Mouse (Mus musculus): ENCODE measurements around the gene Vmn1r21.
"Not testable (repeated sequence)": the region's sequence is repeated elsewhere in the genome, so short reads cannot be mapped to it uniquely, and the experiment has no call there.

Gene Vmn1r21

DNA sequence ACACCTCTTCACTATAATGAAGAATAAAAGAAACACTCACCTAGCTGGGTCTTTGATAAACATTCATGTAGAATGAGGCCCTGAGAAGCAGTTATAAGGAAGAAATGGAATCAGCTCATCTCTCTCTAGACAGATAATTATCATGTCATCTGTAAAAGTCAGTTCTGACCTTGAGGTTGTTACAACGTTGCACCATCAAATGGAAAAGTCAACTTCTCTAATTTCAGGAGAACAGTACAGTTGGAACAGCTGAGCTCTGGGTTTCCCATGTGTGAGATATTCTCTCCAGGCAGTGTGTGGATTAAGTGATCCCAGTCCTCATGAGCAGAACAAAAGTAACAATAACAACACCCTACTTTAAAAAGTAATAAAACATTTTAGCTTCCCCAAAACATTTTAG is at the start of gene Vmn1r21:
Gene Vmn1r21 (minus strand): TSS at position 58 of the 400 bp plus-strand sequence.
- DNase-seq (ENCODE audit: low read depth, low spot score), result no peak

DNA sequence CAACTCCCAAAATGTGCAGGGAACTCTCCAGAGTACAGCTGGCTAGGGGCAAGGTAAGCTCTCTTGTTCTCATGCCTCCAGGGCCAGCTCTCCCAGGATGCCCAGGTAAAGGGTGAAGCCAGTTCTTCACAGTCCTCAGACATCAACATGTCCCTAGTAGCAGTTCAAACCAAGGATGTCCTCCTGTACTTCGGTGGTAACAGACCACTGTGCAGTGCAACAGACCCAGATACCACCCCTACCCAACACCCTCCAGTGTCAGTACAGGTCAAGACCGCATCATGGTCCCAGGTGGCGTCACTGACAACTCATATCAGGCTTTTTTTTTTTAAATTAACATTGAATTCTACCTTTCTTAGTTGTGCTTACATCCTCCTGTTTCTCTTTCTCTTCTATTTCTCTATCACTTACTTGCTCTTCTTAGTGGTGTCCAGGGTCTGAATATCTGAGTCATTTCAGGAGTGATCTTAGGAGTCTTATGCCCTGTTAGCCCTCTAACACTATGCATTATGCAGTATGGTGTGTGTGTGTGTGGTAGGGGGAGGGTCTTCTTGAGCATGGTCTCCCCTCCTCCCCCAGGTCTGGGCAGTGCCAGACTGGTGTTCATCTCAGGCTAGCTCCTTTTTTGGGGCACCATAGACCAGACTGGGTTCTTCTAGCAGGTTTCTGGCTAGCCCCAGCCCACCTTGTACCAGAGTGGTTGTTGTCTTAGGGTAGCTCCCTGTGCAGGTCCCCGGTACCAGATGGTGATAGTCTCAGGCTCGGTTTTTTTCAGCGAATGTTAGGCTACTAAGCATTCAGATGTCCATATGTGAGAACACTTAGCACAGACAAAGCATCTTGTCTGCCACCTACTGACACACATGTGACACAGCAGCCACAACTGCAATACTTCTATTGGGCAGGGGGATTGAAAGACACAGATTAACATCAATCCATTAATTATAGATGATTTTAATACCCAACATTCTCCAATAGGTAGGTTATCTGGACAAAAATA is 9.2 kb upstream of the Vmn1r21 start:
- peak; percentile 58 for DNase-seq (ENCODE audit: low read depth, low spot score)

DNA sequence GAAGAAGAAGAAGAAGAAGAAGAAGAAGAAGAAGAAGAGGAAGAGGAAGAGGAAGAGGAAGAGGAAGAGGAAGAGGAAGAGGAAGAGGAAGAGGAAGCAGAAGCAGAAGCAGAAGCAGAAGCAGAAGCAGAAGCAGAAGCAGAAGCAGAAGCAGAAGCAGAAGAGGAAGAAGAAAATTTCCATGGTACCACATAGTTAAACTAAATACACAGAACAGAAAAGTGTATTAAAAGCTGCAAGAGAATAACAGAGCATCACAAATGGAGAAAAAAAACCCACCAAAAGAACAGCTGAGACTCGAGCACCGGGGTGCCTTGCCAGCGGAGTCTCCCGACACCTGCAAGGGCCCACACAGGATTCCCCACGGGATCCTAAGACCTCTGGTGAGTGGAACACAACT is 1.0 kb upstream of the Vmn1r21 start:
- not testable (repeated sequence) for DNase-seq (ENCODE audit: low read depth, low spot score)

DNA sequence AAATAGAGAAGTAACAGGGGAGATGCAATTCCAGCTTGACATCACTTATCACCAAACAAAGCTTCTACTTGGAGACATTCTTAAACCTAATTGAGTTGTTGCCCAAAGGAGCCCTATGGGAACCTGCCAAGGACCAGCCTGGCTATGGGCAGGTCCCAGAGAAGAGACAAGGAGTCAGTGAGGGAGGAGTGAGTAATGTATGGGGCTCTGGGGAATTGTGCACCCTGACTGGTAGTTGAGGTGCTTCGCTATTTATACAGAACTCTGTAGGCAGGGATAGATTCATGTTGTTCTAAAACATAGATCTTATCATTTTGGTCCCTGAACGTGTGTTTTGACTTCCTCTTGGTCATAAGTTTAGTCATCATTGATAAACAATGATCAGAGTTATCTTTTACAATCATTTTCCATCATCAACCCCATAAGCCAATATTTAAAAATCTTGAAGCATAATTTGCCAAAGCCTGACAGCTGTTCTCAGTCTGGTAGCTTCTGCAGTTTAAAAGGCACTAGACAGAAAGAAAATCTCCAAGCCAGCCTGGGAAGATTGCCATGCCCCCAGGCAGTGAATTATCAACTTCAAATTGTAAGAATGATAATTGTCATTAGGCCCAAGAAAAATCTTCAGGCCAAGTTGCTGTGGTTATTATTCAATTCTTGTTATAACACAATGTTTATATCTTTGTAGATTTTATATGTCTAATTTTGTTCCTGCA is 10.3 kb downstream of the Vmn1r21 start:
- DNase-seq (ENCODE audit: low read depth, low spot score), result no peak

DNA sequence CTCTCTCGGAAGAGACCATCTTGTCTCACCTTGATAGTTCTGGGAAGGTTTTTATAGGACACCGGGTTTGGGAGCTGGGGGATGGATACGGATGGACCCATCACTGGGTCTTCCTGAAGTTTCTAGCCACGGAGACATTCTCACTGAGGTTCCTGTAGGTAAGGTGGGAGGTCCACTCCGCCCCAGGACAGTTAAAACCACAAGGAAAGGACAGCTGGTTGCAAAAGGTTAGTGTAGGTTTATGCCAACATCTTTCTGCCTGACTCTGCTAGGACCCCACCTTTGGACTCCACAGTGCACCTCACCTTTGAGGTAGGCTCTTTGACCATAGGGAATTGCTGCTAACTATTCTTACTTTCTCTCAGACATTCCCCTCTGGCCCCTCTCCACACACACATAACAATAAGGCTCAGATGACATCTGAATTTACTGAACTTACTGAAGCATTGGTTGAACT is 24.9 kb downstream of the Vmn1r21 start:
- no peak for DNase-seq (ENCODE audit: low read depth, low spot score)

DNA sequence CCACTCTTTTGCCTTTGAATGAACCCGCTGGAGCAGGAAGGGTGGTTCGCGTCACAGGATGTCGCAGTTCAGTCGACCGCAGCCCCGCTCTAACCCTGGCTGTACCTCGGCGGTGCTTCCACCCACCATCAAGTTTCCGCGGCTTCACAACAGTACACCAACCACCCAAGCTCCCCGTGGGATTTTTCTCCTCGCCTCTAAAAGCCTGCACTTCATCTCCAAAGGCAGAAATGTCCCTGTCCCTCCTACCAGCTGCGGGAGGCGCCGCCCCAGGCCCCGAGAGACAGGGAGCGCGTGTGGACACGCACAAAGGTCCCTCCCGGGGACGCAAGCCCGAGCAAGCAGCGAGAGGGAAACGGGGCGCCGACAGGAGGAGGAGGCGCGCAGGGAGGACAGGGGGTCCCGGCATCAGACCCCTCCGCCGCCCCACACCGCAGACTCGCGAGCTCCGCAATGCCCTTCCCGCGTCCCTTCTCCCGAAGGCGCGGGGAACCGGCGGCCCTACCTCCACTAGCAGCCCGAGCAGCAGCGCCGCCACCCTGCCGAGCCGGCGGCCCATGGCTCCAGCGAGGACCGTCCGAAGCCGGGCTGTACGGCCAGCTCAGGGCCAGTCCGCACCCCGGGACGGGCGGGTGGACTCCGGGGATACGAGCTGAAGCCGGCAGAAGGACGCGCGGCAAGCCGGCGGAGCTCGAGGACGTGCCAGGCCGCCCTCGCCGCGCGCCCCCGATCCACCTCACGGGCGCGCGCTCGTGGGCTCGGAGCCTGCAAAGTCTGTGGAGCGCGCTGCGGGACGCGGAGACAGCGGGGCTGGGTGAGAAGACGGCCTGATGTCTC is 25.5 kb downstream of the Vmn1r21 start, which contains the start of gene Vopp1:
Gene Vopp1 (minus strand): TSS at position 738 of the 837 bp plus-strand sequence.
- DNase-seq (ENCODE audit: low read depth, low spot score), result peak; percentile 41

DNA sequence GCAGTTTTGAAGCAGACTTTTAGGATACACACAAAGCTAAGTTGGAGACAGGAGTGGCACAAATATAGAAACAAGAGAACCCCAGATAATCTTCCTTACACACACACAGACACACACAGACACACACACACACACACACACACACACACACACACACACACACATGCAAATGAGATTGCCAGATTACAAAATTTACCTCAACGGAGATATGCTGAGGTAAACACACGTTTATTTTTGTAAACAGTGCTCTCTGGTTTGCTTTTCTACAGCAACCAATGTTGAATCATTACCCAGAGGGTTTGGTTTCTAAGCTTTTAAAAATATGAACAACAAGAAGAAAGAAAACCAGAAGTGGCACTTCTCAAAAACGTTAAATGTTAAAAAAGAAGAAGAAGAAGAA is 26.7 kb downstream of the Vmn1r21 start:
- DNase-seq (ENCODE audit: low read depth, low spot score), result no peak

DNA sequence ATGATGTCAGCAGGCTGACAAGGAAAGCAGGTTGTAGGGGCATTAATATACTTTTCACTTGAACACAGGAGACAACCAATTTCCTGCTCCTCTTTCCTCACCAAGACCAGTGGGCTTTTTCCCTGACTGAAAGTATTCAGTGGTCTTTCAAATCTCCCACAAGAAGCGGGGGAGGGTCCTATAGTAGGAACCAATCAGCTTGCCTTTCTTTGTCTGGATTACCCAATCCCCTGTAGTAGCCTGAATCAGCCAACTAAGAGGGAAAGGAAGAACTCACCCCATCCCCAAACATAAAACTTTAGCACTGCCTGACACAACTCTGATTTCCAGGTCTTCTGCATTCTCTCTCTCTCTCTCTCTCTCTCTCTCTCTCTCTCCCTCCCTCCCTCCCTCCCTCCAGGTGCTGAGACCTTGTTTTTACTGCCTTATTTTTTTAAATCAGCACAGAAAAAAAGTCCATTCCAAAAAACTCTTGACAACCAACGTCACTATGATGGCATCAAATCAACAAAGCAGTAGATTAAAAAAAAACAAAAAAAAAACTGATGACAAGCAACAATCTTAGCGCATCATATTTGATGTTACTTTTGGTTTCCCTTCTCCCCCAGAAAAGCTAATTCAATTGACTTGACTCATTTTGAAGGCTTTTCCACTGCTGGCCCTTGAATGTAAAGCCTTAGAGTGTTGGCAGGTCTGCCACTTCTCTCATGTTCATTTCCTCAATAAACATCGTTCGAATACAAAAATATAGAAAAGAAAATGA is 27.3 kb downstream of the Vmn1r21 start:
- DNase-seq (ENCODE audit: low read depth, low spot score), result no peak

DNA sequence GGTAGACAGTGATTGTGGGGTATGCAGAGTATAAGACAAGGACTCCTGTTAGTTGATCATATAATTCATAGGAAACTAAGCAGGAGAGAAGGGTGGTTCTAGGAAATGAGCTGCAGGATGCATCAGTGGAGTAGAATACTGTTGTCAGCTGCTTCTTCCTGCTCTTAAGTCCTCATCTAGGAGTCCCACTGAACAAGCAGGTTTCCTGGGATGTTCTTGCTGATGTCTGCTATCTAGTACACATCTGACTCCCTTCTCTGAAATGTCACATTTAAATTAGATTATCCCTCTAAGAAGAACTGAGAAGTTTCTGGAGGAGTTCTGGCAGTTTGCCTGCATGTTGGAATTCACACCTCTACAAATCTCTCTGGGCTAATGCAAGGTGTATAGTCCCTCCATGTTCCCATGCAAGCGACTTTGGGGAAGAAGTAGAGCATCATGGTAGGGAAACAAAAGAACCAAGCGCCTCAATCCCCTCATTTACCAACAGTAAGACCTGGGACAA is 35.7 kb downstream of the Vmn1r21 start:
- DNase-seq (ENCODE audit: low read depth, low spot score), result no peak

DNA sequence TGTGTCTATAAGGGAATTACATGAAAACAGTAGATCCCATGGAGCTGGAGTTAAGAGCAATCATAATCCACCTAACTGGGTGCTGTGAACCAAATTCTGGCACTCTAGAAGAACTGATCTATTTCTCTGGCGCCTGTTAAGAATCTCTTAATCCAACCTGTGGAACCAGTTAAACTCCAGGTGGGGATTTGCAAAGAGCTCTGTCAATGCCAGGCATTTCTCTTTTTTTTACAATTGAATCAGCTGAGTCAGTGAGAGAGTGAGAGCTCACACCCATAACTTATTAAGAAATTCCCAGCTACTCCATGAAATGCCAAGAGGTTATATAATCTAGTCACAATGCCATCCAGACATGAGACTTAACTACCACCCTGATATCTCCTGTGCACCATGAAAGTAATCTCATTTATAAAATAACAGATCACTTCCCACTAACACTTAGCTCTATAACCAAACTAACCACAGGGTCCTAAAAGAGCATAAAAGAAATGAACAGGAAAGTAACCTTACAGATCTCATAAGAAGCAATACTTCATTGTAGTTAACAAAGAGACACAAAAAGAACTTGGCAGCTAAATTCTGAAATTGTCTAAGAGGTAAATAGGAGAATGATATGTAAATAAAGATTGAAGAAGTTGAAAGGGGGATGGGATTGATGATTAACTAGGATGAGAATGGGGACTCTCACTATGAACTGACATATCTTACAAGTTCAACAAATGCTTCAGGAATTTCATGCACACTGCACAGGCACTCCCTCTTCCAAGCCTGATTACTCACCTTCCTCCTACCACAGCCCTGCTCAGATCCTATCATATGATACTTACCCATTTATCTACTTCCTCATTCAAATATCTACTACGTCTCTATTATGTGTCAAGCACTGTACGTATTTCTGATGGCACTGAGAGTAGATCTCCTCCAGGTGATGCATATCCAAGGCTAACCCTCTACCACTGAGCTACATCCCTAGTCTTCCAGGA is 38.1 kb downstream of the Vmn1r21 start:
- no peak for DNase-seq (ENCODE audit: low read depth, low spot score)

DNA sequence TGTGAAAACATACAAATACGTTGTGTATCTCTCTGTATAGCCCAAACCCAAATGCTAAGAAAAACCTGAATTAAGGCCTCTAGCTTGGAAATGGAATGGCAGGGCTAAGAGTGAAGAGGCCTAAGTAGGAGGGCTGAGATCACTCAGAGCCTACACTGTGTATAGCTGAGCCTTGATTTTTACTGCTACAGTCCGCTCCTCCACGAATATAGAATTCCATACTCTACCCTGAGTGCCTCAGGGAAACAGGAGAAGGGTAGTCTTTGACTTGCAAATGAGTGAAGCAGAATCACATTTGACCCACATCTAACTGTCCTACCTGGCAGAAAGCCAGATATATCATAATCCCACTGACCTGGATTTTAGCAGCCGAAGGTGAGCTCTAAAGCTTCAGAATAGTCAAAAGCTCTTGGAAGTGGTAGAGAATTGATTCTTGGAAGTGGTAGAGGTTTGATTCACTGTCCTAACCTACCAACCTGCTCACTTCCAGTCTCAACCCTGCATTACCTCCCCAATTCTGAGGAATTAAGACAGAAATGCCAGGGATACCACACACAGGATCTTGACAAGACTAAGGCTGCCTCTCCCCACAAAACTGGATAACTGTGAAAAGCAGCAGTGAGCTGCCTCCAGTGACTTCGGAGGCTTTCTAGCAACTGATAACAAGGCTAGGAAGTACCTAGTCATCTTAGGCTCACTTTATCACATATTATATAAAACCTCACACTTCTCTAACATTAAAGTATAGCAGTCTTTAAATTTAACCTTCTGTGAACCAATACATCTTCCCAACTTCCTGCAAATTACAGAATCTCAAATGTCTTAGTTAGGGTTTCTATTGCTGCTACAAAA is 44.7 kb downstream of the Vmn1r21 start:
- DNase-seq (ENCODE audit: low read depth, low spot score), result no peak

DNA sequence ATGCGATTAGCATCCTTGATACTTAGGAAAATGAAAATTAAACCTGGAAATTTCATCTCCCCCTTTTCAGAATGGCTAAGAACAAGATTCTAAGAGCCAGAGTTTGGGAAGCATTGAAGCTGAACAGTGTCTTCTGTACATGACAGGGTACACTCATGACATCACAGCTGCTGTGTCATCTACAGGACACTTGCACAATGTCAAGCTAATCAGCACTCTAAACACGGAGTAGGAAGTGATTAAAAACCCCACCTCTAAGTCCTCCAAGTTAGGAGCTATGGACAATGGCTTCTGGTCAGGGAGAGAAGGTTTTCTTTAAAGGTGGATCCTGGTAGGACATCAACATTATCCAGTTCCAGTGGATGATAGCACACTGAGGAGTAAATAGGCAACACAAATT is 47.0 kb downstream of the Vmn1r21 start:
- DNase-seq (ENCODE audit: low read depth, low spot score), result no peak

DNA sequence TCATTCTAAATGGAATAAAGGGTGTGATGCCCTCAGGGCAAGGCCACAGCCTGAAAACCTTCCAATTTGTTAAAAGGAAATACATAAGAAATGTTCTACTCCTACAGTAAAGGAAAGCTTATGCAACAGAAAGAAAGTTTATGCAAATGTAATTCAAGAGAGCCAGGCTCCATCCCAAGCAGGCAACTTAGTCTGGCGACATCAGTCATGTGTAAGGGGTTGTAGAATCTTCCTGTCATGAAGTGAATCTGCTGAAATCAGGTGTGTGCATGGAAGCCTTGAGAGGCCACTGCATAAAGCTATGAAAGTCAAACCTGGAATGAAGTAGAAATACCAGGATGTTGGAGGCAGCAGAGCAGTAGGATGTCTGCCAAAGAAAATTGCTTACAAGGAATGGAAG is 51.2 kb downstream of the Vmn1r21 start:
- DNase-seq (ENCODE audit: low read depth, low spot score), result no peak

DNA sequence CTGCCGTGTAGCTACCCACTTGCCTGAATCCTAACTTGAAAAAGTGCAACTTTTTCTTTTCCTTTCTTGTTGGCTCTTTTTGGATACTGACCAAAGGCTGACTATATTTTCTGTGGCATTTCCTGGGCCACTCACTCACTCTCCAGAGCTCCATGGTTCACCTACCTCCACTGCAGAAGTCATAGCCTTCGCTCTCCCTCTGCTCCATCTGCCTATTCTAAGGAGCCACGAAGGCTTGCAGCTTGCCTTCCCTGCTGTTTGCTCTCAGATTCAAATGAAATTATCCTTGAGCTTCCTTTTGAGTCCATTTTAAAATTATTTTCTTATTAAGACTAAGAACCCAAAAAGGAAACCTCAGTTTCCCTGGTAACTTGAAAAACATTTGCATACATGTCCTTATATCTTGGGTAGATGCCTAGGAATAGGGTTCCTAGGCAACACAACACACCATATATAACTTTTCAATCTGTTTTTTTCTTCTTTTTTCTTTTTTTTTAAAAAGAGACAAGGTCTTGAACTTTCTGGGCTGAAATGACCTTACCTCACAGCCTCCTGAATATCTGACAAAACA is 53.2 kb downstream of the Vmn1r21 start:
- DNase-seq (ENCODE audit: low read depth, low spot score), result no peak

DNA sequence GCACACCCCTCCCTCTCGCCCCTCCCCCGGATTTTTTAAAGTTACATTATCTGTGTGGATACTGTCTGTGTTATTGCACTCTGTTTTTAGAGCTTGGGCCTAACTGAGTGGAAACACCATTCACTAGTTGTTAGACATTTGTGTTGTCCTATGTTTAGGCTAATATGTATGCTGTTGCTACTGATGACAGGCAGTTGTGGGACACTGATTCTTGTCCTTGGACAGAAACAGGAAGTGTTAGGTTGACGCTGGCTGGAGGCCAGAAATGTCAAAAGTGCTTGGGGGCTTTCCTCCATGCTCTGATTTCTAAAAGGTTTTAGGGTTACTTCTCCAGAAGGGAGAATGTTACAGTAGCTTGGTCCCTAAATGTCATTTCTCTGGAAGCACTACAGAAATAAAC is 54.3 kb downstream of the Vmn1r21 start:
- DNase-seq (ENCODE audit: low read depth, low spot score), result no peak

All from ES-CJ7 (cell line).